Mouse (Mus musculus) lung, adult 2 months (tissue): ENCODE results near the gene Ebf3.

Experiments used
- CTCF ChIP-seq: fragments of 200-500 bp; IDR thresholded peaks from 2 replicates; pipeline ENCODE4 v1.5.1; 2011; ENCODE audit warnings: mild to moderate bottlenecking, low read length, control low read depth; ENCODE audit not compliant: insufficient read depth
- POLR2A ChIP-seq: fragments of 200-500 bp; IDR thresholded peaks from 2 replicates; pipeline ENCODE4 v1.6.1; 2011; ENCODE audit warnings: low read depth, mild to moderate bottlenecking, control low read depth, low read length, borderline replicate concordance; ENCODE audit errors: extremely low read depth

DNA sequence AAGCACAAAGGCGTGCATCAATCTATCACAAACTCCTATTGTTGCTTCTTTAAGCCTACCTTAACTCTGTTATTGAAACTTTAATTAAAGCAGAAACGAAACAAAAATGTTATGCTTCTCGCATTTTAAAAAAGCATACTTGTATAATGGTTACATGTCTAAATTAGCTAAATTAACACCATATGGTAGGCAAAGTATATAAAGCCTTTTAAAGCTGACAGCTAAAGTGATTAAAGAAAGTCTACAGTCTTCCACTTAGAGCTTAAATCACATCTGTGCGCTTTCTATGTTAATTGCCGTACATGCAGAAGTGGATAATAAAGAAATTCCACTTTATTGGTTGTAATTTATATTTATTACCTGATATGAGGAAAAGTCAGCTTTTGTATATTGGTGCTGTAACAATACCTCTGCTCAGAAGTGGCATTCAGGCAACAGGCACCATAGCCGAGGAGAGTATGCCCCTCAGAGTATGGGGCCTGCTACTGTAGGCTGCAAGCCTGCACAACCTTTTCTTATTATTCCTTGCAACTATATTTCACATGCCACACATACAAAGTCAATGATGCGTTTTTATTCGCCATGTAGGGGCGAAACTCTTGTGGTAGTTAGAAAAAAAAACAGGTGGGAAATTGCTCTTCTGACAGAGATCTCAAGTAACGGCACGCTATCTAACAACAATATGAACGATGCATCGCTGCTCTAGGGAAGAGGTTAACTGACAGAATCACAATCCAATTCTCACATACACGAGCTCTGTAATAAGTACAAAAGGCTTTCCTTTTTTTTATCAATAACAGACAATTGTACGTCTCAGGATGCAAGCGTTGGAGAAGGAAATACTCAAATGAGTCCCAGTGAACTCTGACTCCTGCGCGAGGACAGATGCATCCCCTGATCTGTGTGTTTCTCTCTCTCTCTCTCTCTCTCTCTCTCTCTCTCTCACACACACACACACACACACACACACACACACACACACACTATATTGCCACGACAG lies 5.9 kb downstream of the Ebf3 start:
- TF ChIP-seq CTCF: no peak
- no peak for TF ChIP-seq POLR2A
